Mouse (Mus musculus): ENCODE results near the gene Ogdhl. TPM values are rescaled to one million over a fixed set of nuclear protein-coding genes. Genes with fewer than 3 reads are reported as not detected.

Ogdhl gene
- polyA plus RNA-seq, 1 experiment: 1.9 TPM

DNA sequence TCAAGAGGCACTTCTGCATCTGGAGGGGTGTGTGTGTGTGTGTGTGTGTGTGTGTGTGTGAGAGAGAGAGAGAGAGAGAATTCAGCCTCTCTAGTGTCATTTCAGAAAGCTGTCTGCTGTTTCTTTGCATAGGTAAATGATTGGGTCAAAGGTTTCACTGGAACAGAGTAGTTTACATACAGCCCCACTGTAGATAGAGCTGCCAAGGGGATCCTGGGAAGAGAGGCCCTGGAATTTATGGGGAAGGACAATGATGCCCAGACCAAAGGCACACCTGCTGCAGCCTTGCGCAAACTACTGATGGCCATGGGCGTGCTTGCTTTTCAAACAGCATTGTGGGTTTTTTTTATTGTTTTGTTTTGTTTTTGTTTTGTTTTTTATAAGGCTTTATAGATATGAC is 50.7 kb downstream of the Ogdhl start:
- no peak for DNase-seq (ENCODE audit: low read depth, low spot score)
- WGBS: 20% methylated on average over 2 of the region's 2 CpGs

DNA sequence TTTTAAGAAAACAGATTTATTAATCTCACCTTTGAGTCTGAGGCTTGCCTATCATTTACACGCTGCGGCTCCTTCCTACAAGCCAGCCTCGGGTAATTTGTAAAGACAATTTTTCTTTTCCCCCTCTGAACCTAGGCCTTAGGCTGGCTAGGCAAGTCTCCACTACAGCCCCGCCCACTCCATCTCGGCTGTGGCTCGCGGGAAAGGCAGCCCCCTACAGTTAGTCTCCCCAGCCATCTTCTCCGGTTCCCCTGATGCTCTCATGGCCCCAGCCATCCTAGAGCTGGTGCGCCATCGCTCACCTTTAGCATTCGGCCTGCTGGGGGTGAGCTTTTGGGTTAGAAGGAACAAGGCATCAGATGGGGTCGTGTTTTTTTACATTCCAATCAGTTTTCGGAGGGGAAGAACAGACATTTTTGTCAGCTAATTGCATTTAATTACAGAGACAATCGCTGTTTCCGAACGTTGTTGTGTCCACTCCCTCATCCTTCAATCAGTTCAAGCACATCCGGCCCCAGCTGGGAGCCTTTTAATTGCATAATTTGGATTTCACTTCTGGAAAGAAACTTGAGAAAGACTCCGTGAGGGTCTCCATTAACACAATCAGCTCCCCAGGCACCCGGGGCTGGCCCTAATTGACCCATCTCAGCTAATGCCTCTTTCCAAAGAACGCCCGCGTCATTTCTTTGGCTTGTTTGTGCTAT is 57.7 kb downstream of the Ogdhl start:
- WGBS: 24% methylated on average over 22 of the region's 22 CpGs
- no peak for DNase-seq (ENCODE audit: low read depth, low spot score)

- no peak for DNase-seq (ENCODE audit: low read depth, low spot score)
- 26% methylated on average over 3 of the region's 3 CpGs for WGBS
These were observed 58.3 kb downstream of the Ogdhl start for GRCm38 (mm10) chr14:32380099-32380480.

DNA sequence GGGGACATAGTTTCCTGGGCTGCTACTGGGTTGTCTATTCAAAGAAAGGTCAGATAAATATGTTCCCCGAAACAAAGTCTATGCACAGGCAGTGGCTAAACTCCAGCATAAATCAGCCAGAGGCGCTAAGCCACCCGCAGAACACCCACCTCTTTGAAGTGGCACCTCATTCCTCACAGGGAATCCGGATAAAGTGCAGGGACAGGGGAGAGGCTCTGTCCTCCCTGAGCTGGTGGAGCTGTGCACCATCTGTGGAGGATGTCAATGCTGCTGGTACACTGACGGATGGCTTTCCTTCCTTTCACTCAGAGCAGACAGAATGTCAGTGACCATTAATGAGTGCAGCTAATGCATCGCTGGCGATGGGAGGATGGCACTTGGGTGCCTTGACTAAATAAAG is 59.2 kb downstream of the Ogdhl start:
- WGBS: 33% methylated on average over 7 of the region's 7 CpGs
- no peak for DNase-seq (ENCODE audit: low read depth, low spot score)

- DNase-seq (ENCODE audit: low read depth, low spot score): no peak
- 50% methylated on average over 15 of the region's 15 CpGs for WGBS
These were observed 59.8 kb downstream of the Ogdhl start for GRCm38 (mm10) chr14:32381619-32382018.

DNA sequence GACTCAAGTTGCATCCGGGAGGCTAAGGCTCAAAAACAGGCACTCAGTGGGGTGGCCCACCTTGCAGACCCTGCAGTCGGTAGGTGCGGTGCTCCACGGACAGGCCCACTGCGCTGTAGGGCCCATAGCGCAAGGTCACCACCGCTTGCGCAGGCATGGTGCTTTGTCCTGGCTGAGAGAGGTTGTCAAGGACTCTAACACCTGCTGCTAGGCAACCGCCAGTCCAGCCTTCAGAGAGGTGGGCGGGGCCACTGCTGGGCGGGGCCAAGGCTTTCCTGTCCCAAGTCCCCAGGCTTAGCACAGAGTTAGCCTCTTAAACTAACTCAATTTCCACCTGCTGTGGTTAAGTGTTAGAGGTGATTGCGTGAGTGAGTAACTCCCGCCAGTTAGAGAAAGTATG is 66.4 kb downstream of the Ogdhl start, which contains the start of gene 1700024G13Rik:
TSS of gene 1700024G13Rik (minus strand) at position 196 of the 400 bp plus-strand sequence.
- DNase-seq (ENCODE audit: low read depth, low spot score): peak; percentile 2
- whole genome bisulfite sequencing: 5% methylated on average over 13 of the region's 13 CpGs

Other genes with a start within 250 kb of the Ogdhl start
- 22.8 and 23.6 TPM in 2 replicates for gene Oxnad1, start 236.6 kb upstream of the Ogdhl start, polyA plus RNA-seq (2012; rRNA removed)
- gene Dph3, start 236.3 kb upstream of the Ogdhl start, polyA plus RNA-seq (2012; rRNA removed): 35.5 and 36.2 TPM in 2 replicates
- not detected in 2 replicates for gene Msmb, start 180.0 kb upstream of the Ogdhl start, polyA plus RNA-seq (2012; rRNA removed)
- 23.0 and 46.8 TPM in 2 replicates for gene Ncoa4, start 162.2 kb upstream of the Ogdhl start, polyA plus RNA-seq (2012; rRNA removed)
- gene Timm23, start 120.1 kb upstream of the Ogdhl start, polyA plus RNA-seq (2012; rRNA removed): 112 and 140 TPM in 2 replicates
- gene Parg, start 120.1 kb upstream of the Ogdhl start, polyA plus RNA-seq (2012; rRNA removed): 5.1 and 6.1 TPM in 2 replicates
- gene 1700024G13Rik, start 66.4 kb downstream of the Ogdhl start, polyA plus RNA-seq (2012; rRNA removed): not detected in 2 replicates
- gene Slc18a3, start 142.8 kb downstream of the Ogdhl start, polyA plus RNA-seq (2012; rRNA removed): 0.85 and 1.1 TPM in 2 replicates
- 0.60 and 0.74 TPM in 2 replicates for gene Chat, start 144.0 kb downstream of the Ogdhl start, polyA plus RNA-seq (2012; rRNA removed)
- gene Ercc6, start 191.5 kb downstream of the Ogdhl start, polyA plus RNA-seq (2012; rRNA removed): 3.2 and 6.4 TPM in 2 replicates

All from large intestine, adult 2 months (tissue).